Mouse (Mus musculus): ENCODE measurements around the gene Ubald2. TPM values are rescaled to one million over a fixed set of nuclear protein-coding genes. Genes with fewer than 3 reads are reported as not detected.
A peak's percentile ranks its signal among the peaks of the same experiment; 100 is the strongest.

Ubald2 gene
- 76.4 and 88.4 TPM in 2 replicates for polyA plus RNA-seq (2012; rRNA removed)

GRCm38 (mm10) chr11:116433356-116434286, at the start of gene Ubald2:
Gene Ubald2, plus strand, starts transcription at chr11:116434094.
- Histone ChIP-seq H3K4me3 (ENCODE audit: control insufficient read depth, low read depth, low read length) (peak within 1 kb of the TSS; percentile 89), H3K4me1 (ENCODE audit: control insufficient read depth, insufficient read depth, low read length) (peaks cover 16% of the 10 kb centered on the region), H3K27ac (ENCODE audit: control insufficient read depth, insufficient read depth, low read depth, low read length) (peak within 1 kb of the TSS; percentile 70), H3K27me3 (ENCODE audit: control insufficient read depth, insufficient read depth, low read length) (no peaks in the 10 kb centered on the region), H3K36me3 (ENCODE audit: control insufficient read depth, insufficient read depth, low read length) (no peaks in the 10 kb centered on the region)
- TF ChIP-seq CTCF (IDR thresholded peaks at IDR 0.05; ENCODE audit: control insufficient read depth, insufficient read depth, insufficient replicate concordance, low read depth, low read length) = no peak
- no peak for TF ChIP-seq POLR2A (IDR thresholded peaks at IDR 0.05; ENCODE audit: control insufficient read depth, low read depth, low read length)

GRCm38 (mm10) chr11:116384171-116384570, 49.7 kb upstream of the Ubald2 start:
- H3K4me3 ChIP-seq (ENCODE audit: control insufficient read depth, low read depth, low read length) = no peak overlapping the region
- H3K27me3 ChIP-seq (ENCODE audit: control insufficient read depth, insufficient read depth, low read length) = no peaks in the 10 kb centered on the region
- no peaks in the 10 kb centered on the region for H3K36me3 ChIP-seq (ENCODE audit: control insufficient read depth, insufficient read depth, low read length)
- no peak overlapping the region for H3K27ac ChIP-seq (ENCODE audit: control insufficient read depth, insufficient read depth, low read depth, low read length)
- TF ChIP-seq CTCF (IDR thresholded peaks at IDR 0.05; ENCODE audit: control insufficient read depth, insufficient read depth, insufficient replicate concordance, low read depth, low read length) (no peak), POLR2A (IDR thresholded peaks at IDR 0.05; ENCODE audit: control insufficient read depth, low read depth, low read length) (no peak)
- no peaks in the 10 kb centered on the region for H3K4me1 ChIP-seq (ENCODE audit: control insufficient read depth, insufficient read depth, low read length)

- Histone ChIP-seq H3K4me3 (ENCODE audit: control insufficient read depth, low read depth, low read length) (no peak overlapping the region), H3K36me3 (ENCODE audit: control insufficient read depth, insufficient read depth, low read length) (no peaks in the 10 kb centered on the region), H3K27me3 (ENCODE audit: control insufficient read depth, insufficient read depth, low read length) (no peaks in the 10 kb centered on the region), H3K4me1 (ENCODE audit: control insufficient read depth, insufficient read depth, low read length) (no peaks in the 10 kb centered on the region), H3K27ac (ENCODE audit: control insufficient read depth, insufficient read depth, low read depth, low read length) (no peak overlapping the region)
- no peak for TF ChIP-seq CTCF (IDR thresholded peaks at IDR 0.05; ENCODE audit: control insufficient read depth, insufficient read depth, insufficient replicate concordance, low read depth, low read length)
- TF ChIP-seq POLR2A (IDR thresholded peaks at IDR 0.05; ENCODE audit: control insufficient read depth, low read depth, low read length) = no peak
These were observed 47.9 kb upstream of the Ubald2 start for GRCm38 (mm10) chr11:116385999-116386398.

GRCm38 (mm10) chr11:116387086-116388071, 46.5 kb upstream of the Ubald2 start:
- H3K27ac ChIP-seq (ENCODE audit: control insufficient read depth, insufficient read depth, low read depth, low read length) = no peak overlapping the region
- no peak overlapping the region for H3K4me3 ChIP-seq (ENCODE audit: control insufficient read depth, low read depth, low read length)
- H3K4me1 ChIP-seq (ENCODE audit: control insufficient read depth, insufficient read depth, low read length) = no peaks in the 10 kb centered on the region
- H3K27me3 ChIP-seq (ENCODE audit: control insufficient read depth, insufficient read depth, low read length) = no peaks in the 10 kb centered on the region
- H3K36me3 ChIP-seq (ENCODE audit: control insufficient read depth, insufficient read depth, low read length) = no peaks in the 10 kb centered on the region
- TF ChIP-seq POLR2A (IDR thresholded peaks at IDR 0.05; ENCODE audit: control insufficient read depth, low read depth, low read length) = no peak
- no peak for TF ChIP-seq CTCF (IDR thresholded peaks at IDR 0.05; ENCODE audit: control insufficient read depth, insufficient read depth, insufficient replicate concordance, low read depth, low read length)

- no peaks in the 10 kb centered on the region for H3K4me1 ChIP-seq (ENCODE audit: control insufficient read depth, insufficient read depth, low read length)
- H3K27me3 ChIP-seq (ENCODE audit: control insufficient read depth, insufficient read depth, low read length) = no peaks in the 10 kb centered on the region
- no peak overlapping the region; the same call in 1 of the 2 replicates for H3K27ac ChIP-seq (ENCODE audit: control insufficient read depth, insufficient read depth, low read depth, low read length)
- no peak for TF ChIP-seq CTCF (IDR thresholded peaks at IDR 0.05; ENCODE audit: control insufficient read depth, insufficient read depth, insufficient replicate concordance, low read depth, low read length)
- TF ChIP-seq POLR2A (IDR thresholded peaks at IDR 0.05; ENCODE audit: control insufficient read depth, low read depth, low read length) = no peak
- H3K4me3 ChIP-seq (ENCODE audit: control insufficient read depth, low read depth, low read length) = no peak overlapping the region
- no peaks in the 10 kb centered on the region for H3K36me3 ChIP-seq (ENCODE audit: control insufficient read depth, insufficient read depth, low read length)
These were observed 44.9 kb upstream of the Ubald2 start for GRCm38 (mm10) chr11:116388841-116389480.

GRCm38 (mm10) chr11:116394769-116395168, 39.1 kb upstream of the Ubald2 start:
- H3K27ac ChIP-seq (ENCODE audit: control insufficient read depth, insufficient read depth, low read depth, low read length) = no peak overlapping the region
- no peaks in the 10 kb centered on the region; the same call in 1 of the 2 replicates for H3K4me1 ChIP-seq (ENCODE audit: control insufficient read depth, insufficient read depth, low read length)
- no peaks in the 10 kb centered on the region for H3K36me3 ChIP-seq (ENCODE audit: control insufficient read depth, insufficient read depth, low read length)
- no peak overlapping the region for H3K4me3 ChIP-seq (ENCODE audit: control insufficient read depth, low read depth, low read length)
- TF ChIP-seq CTCF (IDR thresholded peaks at IDR 0.05; ENCODE audit: control insufficient read depth, insufficient read depth, insufficient replicate concordance, low read depth, low read length) (no peak), POLR2A (IDR thresholded peaks at IDR 0.05; ENCODE audit: control insufficient read depth, low read depth, low read length) (no peak)
- H3K27me3 ChIP-seq (ENCODE audit: control insufficient read depth, insufficient read depth, low read length) = no peaks in the 10 kb centered on the region
